Mouse (Mus musculus): ENCODE data around the gene Gm45140. TPM values are rescaled to one million over a fixed set of nuclear protein-coding genes. Genes with fewer than 3 reads are reported as not detected.
A peak's percentile ranks its signal among the peaks of the same experiment; 100 is the strongest.

Gene Gm45140
- polyA plus RNA-seq, 1 experiment from 2014 or later, result 3.9 TPM

- Histone ChIP-seq H3K4me1 (no peaks in the 10 kb centered on the region), H3K36me3 (peaks cover 18% of the 10 kb centered on the region), H3K4me3 (no peak overlapping the region), H3K9me3 (no peaks in the 10 kb centered on the region), H3K27me3 (no peaks in the 10 kb centered on the region), H3K4me2 (no peak overlapping the region), H3K27ac (no peak overlapping the region), H3K9ac (no peak overlapping the region)
- WGBS, result 87% methylated on average over 6 of the region's 6 CpGs
- no peak for ATAC-seq (ENCODE audit: insufficient number of reproducible peaks, insufficient read depth, low FRiP score, low TSS enrichment, low read depth)
Measured at GRCm38 (mm10) chr6:87796251-87796880, 39.2 kb downstream of the Gm45140 start.

GRCm38 (mm10) chr6:87795385-87796150, 40.0 kb downstream of the Gm45140 start:
- Histone ChIP-seq H3K4me3 (no peak overlapping the region), H3K9me3 (no peaks in the 10 kb centered on the region), H3K36me3 (peaks cover 26% of the 10 kb centered on the region), H3K4me1 (no peaks in the 10 kb centered on the region), H3K27ac (no peak overlapping the region), H3K9ac (no peak overlapping the region), H3K27me3 (no peaks in the 10 kb centered on the region), H3K4me2 (no peak overlapping the region)
- ATAC-seq (ENCODE audit: insufficient number of reproducible peaks, insufficient read depth, low FRiP score, low TSS enrichment, low read depth), result no peak
- 75% methylated on average over 6 of the region's 6 CpGs for WGBS

- Histone ChIP-seq H3K4me1 (peaks cover 8% of the 10 kb centered on the region), H3K4me3 (no peak overlapping the region), H3K36me3 (peaks cover 28% of the 10 kb centered on the region), H3K27ac (no peak overlapping the region), H3K9ac (no peak overlapping the region), H3K4me2 (no peak overlapping the region), H3K27me3 (no peaks in the 10 kb centered on the region), H3K9me3 (no peaks in the 10 kb centered on the region)
- no peak for ATAC-seq (ENCODE audit: insufficient number of reproducible peaks, insufficient read depth, low FRiP score, low TSS enrichment, low read depth)
- WGBS, result 92% methylated on average over 10 of the region's 10 CpGs
Measured at GRCm38 (mm10) chr6:87793821-87794510, 41.6 kb downstream of the Gm45140 start.

GRCm38 (mm10) chr6:87791826-87792225, 43.8 kb downstream of the Gm45140 start:
- Histone ChIP-seq H3K4me1 (peaks cover 10% of the 10 kb centered on the region), H3K27ac (no peak overlapping the region), H3K9me3 (no peaks in the 10 kb centered on the region), H3K27me3 (no peaks in the 10 kb centered on the region), H3K4me3 (no peak overlapping the region), H3K36me3 (peaks cover 28% of the 10 kb centered on the region), H3K9ac (no peak overlapping the region), H3K4me2 (no peak overlapping the region)
- WGBS, result 86% methylated on average over 5 of the region's 5 CpGs
- no peak for ATAC-seq (ENCODE audit: insufficient number of reproducible peaks, insufficient read depth, low FRiP score, low TSS enrichment, low read depth)

GRCm38 (mm10) chr6:87790779-87791480, 44.7 kb downstream of the Gm45140 start:
- Histone ChIP-seq H3K4me2 (no peak overlapping the region), H3K27me3 (no peaks in the 10 kb centered on the region), H3K9me3 (no peaks in the 10 kb centered on the region), H3K36me3 (peaks cover 28% of the 10 kb centered on the region), H3K4me3 (no peak overlapping the region), H3K9ac (no peak overlapping the region), H3K4me1 (peaks cover 10% of the 10 kb centered on the region), H3K27ac (no peak overlapping the region)
- 73% methylated on average over 7 of the region's 7 CpGs for WGBS
- ATAC-seq (ENCODE audit: insufficient number of reproducible peaks, insufficient read depth, low FRiP score, low TSS enrichment, low read depth), result no peak

GRCm38 (mm10) chr6:87789791-87790190, 45.8 kb downstream of the Gm45140 start:
- no peaks in the 10 kb centered on the region for H3K9me3 ChIP-seq
- H3K9ac ChIP-seq, result peak overlapping the region; percentile 49; the same call in 1 of the 2 replicates
- 95% methylated on average over 6 of the region's 6 CpGs for WGBS
- H3K36me3 ChIP-seq, result peaks cover 28% of the 10 kb centered on the region
- H3K4me3 ChIP-seq, result no peak overlapping the region
- no peaks in the 10 kb centered on the region for H3K27me3 ChIP-seq
- H3K4me2 ChIP-seq, result no peak overlapping the region
- H3K27ac ChIP-seq, result no peak overlapping the region
- peaks cover 10% of the 10 kb centered on the region for H3K4me1 ChIP-seq
- no peak for ATAC-seq (ENCODE audit: insufficient number of reproducible peaks, insufficient read depth, low FRiP score, low TSS enrichment, low read depth)

GRCm38 (mm10) chr6:87788896-87789587, 46.6 kb downstream of the Gm45140 start:
- no peaks in the 10 kb centered on the region for H3K9me3 ChIP-seq
- peaks cover 10% of the 10 kb centered on the region for H3K4me1 ChIP-seq
- H3K4me3 ChIP-seq, result no peak overlapping the region
- 60% methylated on average over 5 of the region's 5 CpGs for WGBS
- H3K4me2 ChIP-seq, result no peak overlapping the region
- H3K27ac ChIP-seq, result no peak overlapping the region
- H3K9ac ChIP-seq, result peak overlapping the region; percentile 49
- H3K36me3 ChIP-seq, result peaks cover 28% of the 10 kb centered on the region
- ATAC-seq (ENCODE audit: insufficient number of reproducible peaks, insufficient read depth, low FRiP score, low TSS enrichment, low read depth), result no peak
- H3K27me3 ChIP-seq, result no peaks in the 10 kb centered on the region

GRCm38 (mm10) chr6:87788266-87788895, 47.2 kb downstream of the Gm45140 start:
- no peak for ATAC-seq (ENCODE audit: insufficient number of reproducible peaks, insufficient read depth, low FRiP score, low TSS enrichment, low read depth)

GRCm38 (mm10) chr6:87787108-87787890, 48.3 kb downstream of the Gm45140 start:
- no peaks in the 10 kb centered on the region for H3K9me3 ChIP-seq

More at GRCm38 (mm10) chr6:87788266-87788895, 47.2 kb downstream of the Gm45140 start:
- Histone ChIP-seq H3K9me3 (no peaks in the 10 kb centered on the region), H3K4me2 (no peak overlapping the region), H3K27me3 (no peaks in the 10 kb centered on the region), H3K9ac (no peak overlapping the region), H3K36me3 (peaks cover 28% of the 10 kb centered on the region), H3K27ac (no peak overlapping the region), H3K4me1 (peaks cover 10% of the 10 kb centered on the region), H3K4me3 (no peak overlapping the region)
- 83% methylated on average over 9 of the region's 9 CpGs for WGBS

GRCm38 (mm10) chr6:87786621-87787020, 49.0 kb downstream of the Gm45140 start:
- Histone ChIP-seq H3K9me3 (no peaks in the 10 kb centered on the region), H3K9ac (no peak overlapping the region), H3K36me3 (peaks cover 12% of the 10 kb centered on the region), H3K4me3 (no peak overlapping the region), H3K27me3 (no peaks in the 10 kb centered on the region), H3K4me1 (peaks cover 10% of the 10 kb centered on the region), H3K4me2 (no peak overlapping the region), H3K27ac (no peak overlapping the region)
- no peak for ATAC-seq (ENCODE audit: insufficient number of reproducible peaks, insufficient read depth, low FRiP score, low TSS enrichment, low read depth)
- WGBS, result 68% methylated on average over 5 of the region's 5 CpGs

More at GRCm38 (mm10) chr6:87787108-87787890, 48.3 kb downstream of the Gm45140 start:
- WGBS, result 85% methylated on average over 6 of the region's 6 CpGs
- Histone ChIP-seq H3K4me1 (peaks cover 10% of the 10 kb centered on the region), H3K4me2 (no peak overlapping the region), H3K27me3 (no peaks in the 10 kb centered on the region), H3K4me3 (no peak overlapping the region), H3K9ac (no peak overlapping the region), H3K27ac (no peak overlapping the region), H3K36me3 (peaks cover 18% of the 10 kb centered on the region)
- ATAC-seq (ENCODE audit: insufficient number of reproducible peaks, insufficient read depth, low FRiP score, low TSS enrichment, low read depth), result no peak

Measured in embryonic facial prominence, embryonic 13.5 days (tissue).